Mouse (Mus musculus): ENCODE data around the gene Cpsf4.
"Not testable (repeated sequence)": the region's sequence is repeated elsewhere in the genome, so short reads cannot be mapped to it uniquely, and the experiment has no call there.

The Cpsf4 gene

GRCm38 (mm10) chr5:145166536-145167305 is at the start of gene Cpsf4, which contains the start of gene Ptcd1:
TSS of gene Cpsf4 (plus strand) at chr5:145167213.
TSS of gene Ptcd1 (minus strand) at chr5:145167108.
- DNase-seq (ENCODE audit: low read depth) = peak; percentile 98

GRCm38 (mm10) chr5:145118005-145118404 is 49.0 kb upstream of the Cpsf4 start:
- DNase-seq (ENCODE audit: low read depth) = no peak

- no peak for DNase-seq (ENCODE audit: low read depth)
These were observed 48.6 kb upstream of the Cpsf4 start for GRCm38 (mm10) chr5:145118461-145118860.

- DNase-seq (ENCODE audit: low read depth) = peak; percentile 53
These were observed 47.6 kb upstream of the Cpsf4 start for GRCm38 (mm10) chr5:145119385-145119784.

- DNase-seq (ENCODE audit: low read depth) = no peak
These were observed 46.1 kb upstream of the Cpsf4 start for GRCm38 (mm10) chr5:145120921-145121320.

- no peak for DNase-seq (ENCODE audit: low read depth)
These were observed 43.6 kb upstream of the Cpsf4 start for GRCm38 (mm10) chr5:145123396-145123795.

- DNase-seq (ENCODE audit: low read depth) = no peak
These were observed 40.4 kb upstream of the Cpsf4 start for GRCm38 (mm10) chr5:145126580-145126979.

- DNase-seq (ENCODE audit: low read depth) = peak; percentile 46
These were observed 37.9 kb upstream of the Cpsf4 start for GRCm38 (mm10) chr5:145129124-145129523.

- DNase-seq (ENCODE audit: low read depth) = not testable (repeated sequence)
These were observed 37.2 kb upstream of the Cpsf4 start for GRCm38 (mm10) chr5:145129773-145130172.

GRCm38 (mm10) chr5:145130191-145130590 is 36.8 kb upstream of the Cpsf4 start:
- DNase-seq (ENCODE audit: low read depth) = peak; percentile 77

GRCm38 (mm10) chr5:145130995-145131394 is 36.0 kb upstream of the Cpsf4 start:
- DNase-seq (ENCODE audit: low read depth) = no peak

- not testable (repeated sequence) for DNase-seq (ENCODE audit: low read depth)
These were observed 33.7 kb upstream of the Cpsf4 start for GRCm38 (mm10) chr5:145133275-145133674.

GRCm38 (mm10) chr5:145138836-145139235 is 28.2 kb upstream of the Cpsf4 start:
- DNase-seq (ENCODE audit: low read depth) = peak; percentile 46

GRCm38 (mm10) chr5:145139571-145140519 is 27.2 kb upstream of the Cpsf4 start, which contains the start of the genes Pdap1 and Bud31:
TSS of gene Pdap1 (minus strand) at chr5:145140238.
TSS of gene Bud31 (plus strand) at chr5:145140362.
- peak; percentile 95 for DNase-seq (ENCODE audit: low read depth)

GRCm38 (mm10) chr5:145140611-145141010 is 26.4 kb upstream of the Cpsf4 start:
- no peak for DNase-seq (ENCODE audit: low read depth)

GRCm38 (mm10) chr5:145147748-145148147 is 19.3 kb upstream of the Cpsf4 start:
- DNase-seq (ENCODE audit: low read depth) = no peak

- DNase-seq (ENCODE audit: low read depth) = no peak
These were observed 17.7 kb upstream of the Cpsf4 start for GRCm38 (mm10) chr5:145149294-145149693.

- no peak for DNase-seq (ENCODE audit: low read depth)
These were observed 14.3 kb upstream of the Cpsf4 start for GRCm38 (mm10) chr5:145152690-145153089.

- DNase-seq (ENCODE audit: low read depth) = no peak
These were observed 5.7 kb upstream of the Cpsf4 start for GRCm38 (mm10) chr5:145161361-145161760.

- DNase-seq (ENCODE audit: low read depth) = no peak
These were observed 2.3 kb upstream of the Cpsf4 start for GRCm38 (mm10) chr5:145164710-145165109.

GRCm38 (mm10) chr5:145165184-145165583 is 1.8 kb upstream of the Cpsf4 start:
- no peak for DNase-seq (ENCODE audit: low read depth)

GRCm38 (mm10) chr5:145167306-145167661 is 271 bp downstream of the Cpsf4 start:
- DNase-seq (ENCODE audit: low read depth) = no peak
